Mouse (Mus musculus) forebrain, embryonic 11.5 days (tissue): ENCODE measurements around the gene Edem3. TPM values are rescaled to one million over a fixed set of nuclear protein-coding genes. Genes with fewer than 3 reads are reported as not detected.
"Not testable (repeated sequence)": the region's sequence is repeated elsewhere in the genome, so short reads cannot be mapped to it uniquely, and the experiment has no call there.

Source experiments
- ATAC-seq: fragments of 200-750 bp; cut with Nextera tagmentation; replicated peaks from 2 replicates; pipeline ENCODE4 v1.8.0; 2017; ENCODE audit warnings: moderate TSS enrichment; ENCODE audit not compliant: low FRiP score
- DNase-seq: peaks from one replicate; pipeline ENCODE4 v3.0.0-alpha.2; 2017; ENCODE audit warnings: low spot score
- H3K27ac ChIP-seq: fragments of 300-500 bp; sonication (generic); 2 replicates; pipeline ENCODE4 v1.5.1; 2014; ENCODE audit warnings: low read depth, low read length
- H3K27me3 ChIP-seq: fragments of 300-500 bp; sonication (generic); 2 replicates; pipeline ENCODE4 v1.6.1; 2014; ENCODE audit warnings: mild to moderate bottlenecking, low read length, mixed read lengths; ENCODE audit not compliant: control insufficient read depth, insufficient read depth
- H3K36me3 ChIP-seq: fragments of 300-500 bp; sonication (generic); 2 replicates; pipeline ENCODE4 v1.6.1; 2014; ENCODE audit warnings: mild to moderate bottlenecking, low read length, moderate library complexity, mixed read lengths; ENCODE audit not compliant: control insufficient read depth, insufficient read depth
- H3K4me1 ChIP-seq: fragments of 300-500 bp; sonication (generic); replicated peaks from 2 replicates; pipeline ENCODE4 v1.6.1; 2014; ENCODE audit warnings: low read length, mixed read lengths; ENCODE audit not compliant: control insufficient read depth, insufficient read depth
- H3K4me2 ChIP-seq: fragments of 300-500 bp; sonication (generic); 2 replicates; pipeline ENCODE4 v1.6.1; 2014; ENCODE audit warnings: low read depth, mild to moderate bottlenecking, low read length, moderate library complexity, mixed read lengths; ENCODE audit not compliant: severe bottlenecking
- H3K4me3 ChIP-seq: fragments of 300-500 bp; sonication (generic); 2 replicates; pipeline ENCODE4 v1.5.1; 2014; ENCODE audit warnings: low read depth, low read length
- H3K9ac ChIP-seq: fragments of 300-500 bp; sonication (generic); 2 replicates; pipeline ENCODE4 v1.6.1; 2014; ENCODE audit warnings: low read length
- H3K9me3 ChIP-seq: fragments of 300-500 bp; sonication (generic); 2 replicates; pipeline ENCODE4 v1.6.1; 2016; ENCODE audit warnings: low read length, mixed read lengths; ENCODE audit not compliant: control insufficient read depth
- WGBS: fragments of 180-500 bp; shearing (Covaris S2); extraction: QIAGEN DNeasy Blood & Tissue Kit; methylation state at CpG from one replicate; pipeline ENCODE4 v1.1.7; 2014; 5-methylcytosine and 5-hydroxymethylcytosine counted together
- polyA plus RNA-seq: library from polyadenylated mRNA; unstranded; fragments of >200 nt; fragmentation: Nextera tagmentation; extraction: Ambion mirVana; gene quantifications from 2 replicates; pipeline ENCODE4 v1.2.1, GENCODE M21; 2014

Gene Edem3
- polyA plus RNA-seq, 1 experiment from 2014 or later = 23.0 TPM

DNA sequence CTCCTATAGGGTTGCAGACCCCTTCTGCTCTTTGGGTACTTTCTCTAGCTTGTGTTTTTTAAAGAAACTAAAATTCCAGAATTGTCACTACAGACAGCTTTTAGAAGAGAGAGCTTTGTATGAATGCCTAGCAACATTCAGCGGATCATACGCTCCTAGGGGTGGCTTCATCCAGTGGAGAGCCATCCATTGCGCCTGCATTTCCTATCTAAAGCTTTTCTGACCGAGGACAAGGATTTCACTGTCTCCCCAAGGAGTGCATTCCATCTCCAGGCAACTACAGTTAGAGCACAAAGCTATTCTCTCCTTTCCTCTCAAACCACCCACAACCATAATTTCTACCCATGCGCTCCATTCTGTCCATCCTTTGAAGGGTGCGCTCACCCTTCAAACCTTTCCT lies 28.8 kb upstream of the Edem3 start:
- Histone ChIP-seq H3K27ac (no peak overlapping the region), H3K36me3 (no peaks in the 10 kb centered on the region), H3K27me3 (no peaks in the 10 kb centered on the region), H3K4me1 (no peaks in the 10 kb centered on the region), H3K9ac (no peak overlapping the region), H3K4me2 (no peak overlapping the region), H3K9me3 (no peaks in the 10 kb centered on the region), H3K4me3 (no peak overlapping the region)
- WGBS = 84% methylated on average over 6 of the region's 6 CpGs
- DNase-seq (no peak), ATAC-seq (no peak)

DNA sequence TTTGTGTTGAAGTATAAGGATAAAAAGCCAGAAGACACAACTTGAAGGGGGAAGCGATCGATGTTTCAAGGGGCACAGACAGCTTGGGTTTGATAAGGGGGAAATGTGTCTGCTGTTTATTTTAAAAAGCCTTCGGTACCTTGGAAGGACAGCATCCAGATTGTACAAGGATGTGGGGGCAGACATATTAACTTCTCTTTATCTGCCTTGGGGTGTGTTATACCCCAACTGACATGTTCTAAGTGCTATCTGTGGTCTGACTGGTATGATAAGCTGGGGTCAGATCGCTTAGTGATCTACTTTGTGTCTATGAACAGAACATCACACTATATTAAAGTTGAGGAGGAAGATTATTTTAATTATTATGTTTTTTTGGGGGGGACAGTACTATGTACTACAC lies 27.0 kb upstream of the Edem3 start:
- Histone ChIP-seq H3K4me2 (no peak overlapping the region), H3K9me3 (no peaks in the 10 kb centered on the region), H3K4me1 (no peaks in the 10 kb centered on the region), H3K4me3 (no peak overlapping the region), H3K27ac (no peak overlapping the region), H3K9ac (no peak overlapping the region), H3K27me3 (no peaks in the 10 kb centered on the region), H3K36me3 (no peaks in the 10 kb centered on the region)
- no peak for ATAC-seq
- DNase-seq = no peak
- WGBS = 93% methylated on average over 4 of the region's 4 CpGs

DNA sequence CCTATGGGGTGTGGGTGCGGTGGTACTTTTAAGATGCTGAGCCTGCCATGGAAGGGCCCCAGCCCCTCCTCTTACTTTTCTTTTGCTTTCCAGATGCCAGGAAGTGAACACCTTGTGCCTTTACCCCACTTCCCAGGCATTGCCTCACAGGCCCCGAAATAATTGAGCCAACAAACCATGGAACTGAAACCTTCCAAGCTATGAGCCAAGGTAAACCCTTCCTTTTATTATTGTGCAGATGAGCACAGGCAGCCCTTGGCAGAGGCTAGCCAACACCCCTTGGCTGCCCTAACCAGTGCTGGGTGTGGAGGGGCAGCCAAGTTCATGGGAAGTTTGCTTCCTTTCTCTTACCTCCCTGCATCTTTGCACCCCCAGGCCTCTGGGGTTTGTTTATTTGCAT lies 18.0 kb upstream of the Edem3 start:
- Histone ChIP-seq H3K4me1 (no peaks in the 10 kb centered on the region), H3K9ac (no peak overlapping the region), H3K27ac (no peak overlapping the region), H3K27me3 (no peaks in the 10 kb centered on the region), H3K4me3 (no peak overlapping the region), H3K9me3 (no peaks in the 10 kb centered on the region), H3K4me2 (no peak overlapping the region), H3K36me3 (no peaks in the 10 kb centered on the region)
- DNase-seq (no peak), ATAC-seq (no peak)
- 93% methylated on average over 2 of the region's 2 CpGs for WGBS

DNA sequence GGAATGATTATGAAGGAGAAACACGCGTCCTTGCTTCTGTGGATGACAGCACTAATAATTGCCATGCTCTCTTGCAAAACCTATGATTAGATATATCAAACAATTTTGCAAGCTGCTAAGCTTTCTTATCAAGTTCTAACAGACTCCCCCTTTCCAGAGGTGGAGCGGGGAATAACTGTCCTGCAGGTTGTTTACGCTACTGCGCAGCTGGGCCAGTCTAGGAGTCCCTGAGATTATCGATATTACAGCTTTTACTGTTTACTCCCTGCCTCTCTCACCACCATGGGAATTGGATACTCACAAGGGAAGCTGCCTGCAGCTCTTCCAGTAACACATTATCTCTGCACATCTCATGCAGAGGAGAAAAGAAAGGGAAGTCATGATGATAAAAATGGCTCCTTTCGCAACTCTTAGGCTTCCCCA lies 14.0 kb upstream of the Edem3 start:
- H3K9me3 ChIP-seq = no peaks in the 10 kb centered on the region
- no peaks in the 10 kb centered on the region for H3K36me3 ChIP-seq
- H3K4me3 ChIP-seq = no peak overlapping the region
- 93% methylated on average over 7 of the region's 7 CpGs for WGBS
- DNase-seq = no peak
- no peak overlapping the region for H3K27ac ChIP-seq
- H3K27me3 ChIP-seq = no peaks in the 10 kb centered on the region
- H3K9ac ChIP-seq = no peak overlapping the region
- H3K4me1 ChIP-seq = no peaks in the 10 kb centered on the region
- no peak for ATAC-seq
- no peak overlapping the region for H3K4me2 ChIP-seq

DNA sequence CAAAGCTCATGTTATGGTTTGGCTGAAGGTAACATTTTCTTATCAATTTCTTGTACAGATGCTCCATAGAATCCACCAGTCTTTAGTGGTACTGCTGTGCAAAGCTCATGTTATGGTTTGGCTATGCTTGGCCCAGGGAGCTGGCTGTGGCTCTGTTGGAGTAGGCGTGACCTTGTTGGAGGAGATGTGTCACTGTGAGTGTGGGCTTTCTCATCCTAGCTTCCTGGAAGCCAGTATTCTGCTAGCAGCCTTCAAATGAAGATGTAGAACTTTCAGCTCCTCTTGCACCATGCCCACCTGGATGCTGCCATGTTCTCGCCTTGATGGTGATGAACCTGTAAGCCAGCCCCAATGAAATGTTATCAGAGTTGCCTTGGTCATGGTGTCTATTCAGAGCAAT lies 5.3 kb upstream of the Edem3 start:
- not testable (repeated sequence) for DNase-seq, H3K27ac ChIP-seq, H3K4me2 ChIP-seq, H3K4me3 ChIP-seq, H3K4me1 ChIP-seq, H3K9ac ChIP-seq, H3K27me3 ChIP-seq, H3K9me3 ChIP-seq, H3K36me3 ChIP-seq, ATAC-seq
- 90% methylated on average over 2 of the region's 2 CpGs for WGBS

DNA sequence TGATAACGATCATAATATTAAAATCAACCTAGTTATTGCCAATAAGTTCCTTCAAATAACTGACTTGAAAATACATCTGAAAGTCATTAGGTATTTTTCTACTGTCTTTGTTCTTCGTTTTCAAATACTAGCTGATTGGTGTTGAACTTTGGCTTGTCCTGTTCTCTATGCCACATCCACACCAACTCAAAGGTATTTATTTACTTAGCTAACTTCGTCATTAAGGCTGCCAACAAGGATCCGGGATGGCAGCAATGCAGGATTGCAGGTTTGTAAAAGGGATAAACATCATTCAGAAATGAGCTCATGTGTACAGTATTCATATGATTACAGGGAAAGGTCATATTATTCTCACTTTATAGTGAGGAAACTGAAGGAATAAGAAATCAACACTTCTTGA lies 2.2 kb upstream of the Edem3 start:
- H3K27ac ChIP-seq = no peak overlapping the region
- DNase-seq (no peak), ATAC-seq (no peak)
- no peak overlapping the region for H3K4me3 ChIP-seq
- H3K27me3 ChIP-seq = no peaks in the 10 kb centered on the region
- no peak overlapping the region for H3K4me2 ChIP-seq
- no peaks in the 10 kb centered on the region; the same call in 1 of the 2 replicates for H3K4me1 ChIP-seq
- no peaks in the 10 kb centered on the region for H3K36me3 ChIP-seq
- WGBS = 79% methylated on average over 4 of the region's 4 CpGs
- no peak overlapping the region for H3K9ac ChIP-seq
- H3K9me3 ChIP-seq = no peaks in the 10 kb centered on the region

DNA sequence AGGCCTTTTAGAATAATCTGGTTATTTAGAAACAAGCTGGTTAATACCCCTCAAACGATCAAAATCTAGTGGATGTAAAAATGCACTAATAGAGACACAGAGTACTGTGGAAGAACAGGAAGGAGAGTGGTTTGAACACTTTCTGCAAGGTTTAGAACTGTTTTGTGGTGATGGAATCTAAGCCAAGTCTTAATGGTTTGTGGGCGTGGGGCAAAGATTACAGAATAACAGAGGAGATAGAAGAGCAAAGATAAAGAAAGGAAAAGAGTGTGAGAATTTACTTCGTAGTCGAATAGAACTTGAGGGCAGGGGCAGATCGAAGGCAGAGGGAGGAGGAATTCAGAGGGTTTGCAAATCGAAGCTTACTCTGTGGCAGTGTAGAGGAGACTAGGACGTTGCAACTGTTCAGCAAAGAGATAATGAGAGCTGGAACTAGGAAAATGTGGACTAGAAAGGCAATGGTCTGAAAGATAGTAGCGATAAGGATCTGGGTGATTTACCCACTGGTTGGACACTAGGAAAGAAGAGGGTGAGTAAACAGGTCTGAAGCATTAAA lies 1.7 kb upstream of the Edem3 start:
- no peaks in the 10 kb centered on the region for H3K27me3 ChIP-seq
- H3K9me3 ChIP-seq = no peaks in the 10 kb centered on the region
- H3K9ac ChIP-seq = no peak overlapping the region
- no peaks in the 10 kb centered on the region for H3K36me3 ChIP-seq
- no peak overlapping the region for H3K4me3 ChIP-seq
- ATAC-seq (no peak), DNase-seq (no peak)
- H3K4me2 ChIP-seq = no peak overlapping the region
- H3K27ac ChIP-seq = no peak overlapping the region
- WGBS = 87% methylated on average over 8 of the region's 8 CpGs
- no peaks in the 10 kb centered on the region; the same call in 1 of the 2 replicates for H3K4me1 ChIP-seq

DNA sequence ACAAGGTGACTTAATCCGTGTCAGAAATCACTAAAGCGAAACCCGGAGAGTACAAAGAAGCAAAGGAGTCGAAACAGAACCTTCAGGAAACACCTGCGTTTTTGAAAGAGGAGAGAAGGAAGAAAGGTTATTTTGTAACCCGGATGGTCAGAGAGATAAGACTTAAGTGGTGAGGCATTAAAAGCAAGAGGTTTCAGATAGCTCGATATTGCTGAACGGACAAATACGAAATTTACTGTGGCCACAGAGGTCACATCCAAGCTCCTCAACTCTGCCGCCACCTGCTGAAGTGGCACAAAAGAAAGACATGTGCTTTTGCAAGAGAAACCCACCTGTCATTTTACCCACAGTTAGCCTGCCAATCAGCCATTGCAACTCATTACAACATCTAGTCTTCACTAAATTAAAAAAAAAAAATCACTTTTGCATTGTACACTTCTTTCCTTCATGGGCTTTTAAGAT lies 1.1 kb upstream of the Edem3 start:
- WGBS = 83% methylated on average over 10 of the region's 10 CpGs

More for the DNA sequence above, 1.1 kb upstream of the Edem3 start:
- DNase-seq (no peak), ATAC-seq (no peak)
- Histone ChIP-seq H3K36me3 (no peaks in the 10 kb centered on the region), H3K27me3 (no peaks in the 10 kb centered on the region), H3K4me1 (no peaks in the 10 kb centered on the region; the same call in 1 of the 2 replicates), H3K4me2 (peak overlapping the region; percentile 54), H3K27ac (no peak overlapping the region), H3K9me3 (no peaks in the 10 kb centered on the region), H3K4me3 (no peak overlapping the region), H3K9ac (no peak overlapping the region)
